Mouse (Mus musculus) myocyte (in vitro differentiated cells): ENCODE results near the gene Tm4sf5.

Experiments
- POLR2A ChIP-seq: IDR thresholded peaks from one replicate; pipeline ENCODE4 v1.6.1; 2011; ENCODE audit warnings: low read depth, mild to moderate bottlenecking, control low read depth, moderate library complexity; ENCODE audit not compliant: insufficient read length
- POLR2AphosphoS2 ChIP-seq: IDR thresholded peaks from one replicate; pipeline ENCODE4 v1.6.1; 2011; ENCODE audit warnings: low read depth, control low read depth; ENCODE audit not compliant: insufficient read length
- TCF12 ChIP-seq: IDR thresholded peaks from one replicate; pipeline ENCODE4 v1.6.1; 2011; ENCODE audit warnings: mild to moderate bottlenecking, control low read depth; ENCODE audit not compliant: poor library complexity, insufficient read depth, severe bottlenecking
- TCF3 ChIP-seq: IDR thresholded peaks from one replicate; pipeline ENCODE4 v1.6.1; 2011; ENCODE audit warnings: low read depth, control low read depth; ENCODE audit not compliant: insufficient read length

- TF ChIP-seq POLR2A (no peak), TCF12 (no peak), TCF3 (no peak), POLR2AphosphoS2 (no peak)
Measured at GRCm38 (mm10) chr11:70467902-70468619, 37.0 kb upstream of the Tm4sf5 start.
